Mouse (Mus musculus): ENCODE measurements around the gene Xpc. TPM values are rescaled to one million over a fixed set of nuclear protein-coding genes. Genes with fewer than 3 reads are reported as not detected.
"Not testable (repeated sequence)": the region's sequence is repeated elsewhere in the genome, so short reads cannot be mapped to it uniquely, and the experiment has no call there.

The Xpc gene
- polyA plus RNA-seq, 1 experiment from 2014 or later: 27.5 TPM

GRCm38 (mm10) chr6:91472868-91473804, 42.6 kb downstream of the Xpc start, which contains the start of the genes Chchd4 and Tmem43:
Chchd4 (minus strand) TSS chr6:91473546.
Tmem43 (plus strand) TSS chr6:91473703.
- DNase-seq (ENCODE audit: low spot score): peak; percentile 99

- peak; percentile 42 for DNase-seq (ENCODE audit: low spot score)
These were observed 43.4 kb downstream of the Xpc start for GRCm38 (mm10) chr6:91472319-91472718.

DNA sequence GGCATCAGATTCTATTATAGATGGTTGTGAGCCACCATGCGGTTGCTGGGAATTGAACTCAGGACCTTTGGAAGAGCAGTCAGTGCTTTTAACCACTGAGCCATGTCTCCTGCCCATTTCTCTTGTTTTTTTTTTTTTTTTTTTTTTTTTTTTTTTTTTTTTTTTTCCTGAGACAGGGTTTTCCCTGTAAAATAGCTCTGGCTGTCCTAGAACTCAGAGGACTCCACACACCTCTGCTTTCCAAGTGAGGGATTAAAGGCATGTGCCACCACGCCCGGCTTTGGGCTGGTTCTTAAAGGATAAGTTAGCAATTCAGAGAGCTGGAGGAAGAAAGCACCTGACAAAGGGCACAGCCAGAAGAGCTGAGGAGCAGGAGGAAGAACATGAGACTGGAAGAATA, 44.3 kb downstream of the Xpc start:
- not testable (repeated sequence) for DNase-seq (ENCODE audit: low spot score)

GRCm38 (mm10) chr6:91470712-91471111, 45.0 kb downstream of the Xpc start:
- no peak for DNase-seq (ENCODE audit: low spot score)

DNA sequence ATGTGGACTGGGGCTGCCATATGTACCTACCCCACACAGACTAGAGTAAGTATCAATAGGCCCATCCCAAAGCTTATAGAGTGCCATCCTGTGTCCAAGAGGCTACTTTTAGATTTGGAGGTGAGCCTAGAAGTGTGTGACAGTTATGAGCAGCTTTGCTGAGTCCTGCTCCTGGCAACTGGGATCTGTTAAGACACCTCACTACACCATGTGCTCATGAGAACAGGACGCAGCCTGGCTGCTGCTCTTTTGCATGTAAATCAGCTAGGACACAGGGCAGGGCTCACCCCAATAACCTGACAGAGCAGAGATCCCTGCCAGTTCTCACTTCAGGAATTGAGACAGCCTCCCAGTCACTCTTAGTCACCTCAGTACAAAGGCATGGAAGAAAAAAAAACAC, 48.6 kb downstream of the Xpc start:
- DNase-seq (ENCODE audit: low spot score): no peak

DNA sequence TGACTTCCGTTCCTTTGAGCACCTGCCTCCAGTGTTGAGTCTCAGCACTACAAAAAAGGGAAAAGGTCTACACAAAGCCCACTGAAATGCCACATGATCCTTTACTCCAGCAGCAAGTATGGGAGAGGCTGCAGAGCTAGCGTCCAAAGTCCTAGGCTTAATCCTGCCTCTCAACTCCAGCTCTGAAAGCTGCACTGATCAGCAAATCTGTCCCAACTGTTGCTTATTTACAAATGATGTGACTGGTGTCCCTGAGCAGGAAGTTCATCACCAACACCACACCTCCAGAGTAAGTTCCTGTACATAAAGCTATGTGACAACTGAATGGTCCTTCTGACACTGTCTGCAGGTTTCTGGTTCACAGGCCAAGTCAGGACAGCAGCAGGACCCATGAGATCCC, 49.9 kb downstream of the Xpc start:
- DNase-seq (ENCODE audit: low spot score): no peak

DNA sequence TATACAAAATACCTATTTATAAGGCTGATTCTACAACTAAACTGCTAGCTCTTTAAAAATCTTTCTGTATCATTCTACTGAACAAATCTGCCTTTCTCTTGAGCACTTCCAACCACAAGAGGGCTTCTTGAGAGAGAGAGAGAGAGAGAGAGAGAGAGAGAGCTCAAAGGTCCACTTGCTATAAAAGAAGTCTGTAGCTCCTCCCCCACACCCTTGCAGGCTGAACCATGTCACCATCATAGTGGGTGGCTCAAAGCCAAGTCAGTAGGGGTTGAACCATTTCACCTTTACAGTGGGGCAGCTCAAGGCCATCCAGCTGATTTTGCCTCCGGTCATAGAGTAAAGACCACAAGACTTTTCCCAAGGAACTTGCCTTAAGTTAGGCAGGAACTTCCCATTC, 56.2 kb downstream of the Xpc start:
- DNase-seq (ENCODE audit: low spot score): no peak

GRCm38 (mm10) chr6:91454546-91454945, 61.1 kb downstream of the Xpc start:
- DNase-seq (ENCODE audit: low spot score): no peak

DNA sequence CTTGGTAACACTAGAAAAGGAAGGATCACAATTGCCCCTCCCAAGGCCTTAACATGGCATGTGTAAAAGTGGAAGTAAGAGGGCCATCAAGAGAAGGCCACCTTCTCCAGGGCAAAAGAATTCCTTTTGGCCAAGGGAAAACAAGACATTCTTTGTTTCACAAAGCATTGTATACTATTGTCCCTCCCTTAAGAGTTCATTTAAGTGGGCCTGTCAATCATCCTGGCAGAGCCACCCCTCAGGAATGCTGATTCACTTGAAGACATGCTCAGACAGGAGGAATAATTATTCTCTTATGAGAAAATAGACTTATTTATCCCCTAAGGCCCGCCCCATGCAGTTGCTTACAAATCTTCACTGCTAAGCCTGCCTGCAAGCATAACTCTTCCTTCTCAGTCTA, 63.6 kb downstream of the Xpc start:
- no peak for DNase-seq (ENCODE audit: low spot score)

- DNase-seq (ENCODE audit: low spot score): no peak
These were observed 66.0 kb downstream of the Xpc start for GRCm38 (mm10) chr6:91449472-91450225.

DNA sequence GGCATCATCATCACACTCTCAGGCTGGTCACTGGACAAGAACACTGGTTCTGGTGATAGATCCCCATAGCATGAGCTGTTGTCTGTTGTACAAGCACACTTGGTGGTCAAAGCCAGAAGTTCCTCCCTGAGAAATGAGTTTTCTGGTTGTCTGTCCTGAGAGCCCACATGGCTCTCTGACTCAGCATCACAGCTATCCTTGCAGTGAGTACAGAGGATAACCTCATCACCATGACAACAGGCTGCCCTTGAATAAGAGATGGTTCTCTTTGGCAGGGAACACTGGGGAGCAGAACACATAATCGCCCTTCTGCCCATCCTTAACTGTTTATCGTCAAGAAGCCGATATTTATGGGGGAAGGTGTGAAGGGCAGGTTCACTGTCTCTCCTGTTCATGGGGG, 70.4 kb downstream of the Xpc start:
- no peak for DNase-seq (ENCODE audit: low spot score)

DNA sequence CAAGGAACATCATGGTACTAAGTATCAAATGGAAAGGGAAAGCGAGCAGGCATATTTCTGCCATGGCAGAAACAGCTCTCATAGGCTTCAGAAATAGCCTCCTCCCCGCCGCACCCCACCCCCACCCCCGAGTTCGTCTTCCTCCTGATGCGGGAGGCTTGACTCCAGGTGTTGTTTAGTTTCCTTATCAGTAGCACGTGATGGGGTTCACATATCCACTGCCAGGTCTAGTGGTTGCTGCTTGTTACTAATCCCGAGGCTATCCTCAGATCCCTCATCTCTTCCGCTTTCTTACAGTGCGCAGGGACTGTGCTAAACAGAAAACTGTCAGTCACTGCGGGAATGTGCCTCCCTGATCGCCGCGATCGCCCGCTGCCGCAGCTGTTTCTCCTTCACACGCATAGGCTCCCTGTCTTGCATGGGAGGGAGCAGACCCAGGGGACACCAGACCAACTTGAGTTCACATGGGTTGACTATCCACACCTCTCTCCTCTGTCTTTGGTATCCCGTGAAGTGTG, 74.5 kb downstream of the Xpc start:
- DNase-seq (ENCODE audit: low spot score): no peak

DNA sequence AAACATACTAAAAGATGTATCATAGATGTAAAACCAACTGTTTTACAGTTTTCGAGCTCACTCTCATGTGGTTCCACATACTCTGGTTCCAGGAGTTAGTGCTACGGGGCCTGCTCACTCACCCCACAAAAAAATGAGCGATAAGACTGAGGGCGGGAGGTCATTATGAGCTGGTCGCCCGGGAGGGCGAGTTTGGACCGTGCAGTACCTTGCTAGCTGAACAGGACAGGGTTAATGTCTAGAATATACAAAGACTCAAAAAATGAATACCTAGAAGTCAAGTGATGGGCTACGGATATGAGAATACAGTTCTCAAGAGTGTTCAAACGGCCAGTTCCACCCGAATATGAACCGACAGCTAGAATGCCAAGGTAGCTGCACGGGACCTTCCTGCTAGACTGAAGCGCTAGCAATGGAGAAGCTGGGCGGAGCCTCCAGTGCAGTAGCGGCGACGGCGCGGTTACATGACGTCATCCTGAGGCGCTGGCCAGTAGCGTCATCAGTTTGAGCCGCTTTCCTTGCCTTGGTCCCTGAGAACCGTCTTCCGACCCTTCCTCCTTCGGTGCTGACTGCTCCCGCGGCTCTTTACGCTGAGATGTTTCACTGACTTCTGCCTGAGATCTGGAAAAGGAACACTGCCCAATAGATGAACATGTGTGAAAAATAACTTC, 75.1 kb downstream of the Xpc start:
- DNase-seq (ENCODE audit: low spot score): peak; percentile 95

Other genes starting within 250 kb of the Xpc start
- 0.14 and 0.22 TPM in 2 replicates for gene Wnt7a, start 104.5 kb downstream of the Xpc start, polyA plus RNA-seq (2015; fragmentation: Nextera tagmentation; extraction: Ambion mirVana)
- gene Chchd4, start 42.3 kb downstream of the Xpc start, polyA plus RNA-seq (2015; fragmentation: Nextera tagmentation; extraction: Ambion mirVana): 21.6 and 23.7 TPM in 2 replicates
- gene Tmem43, start 42.2 kb downstream of the Xpc start, polyA plus RNA-seq (2015; fragmentation: Nextera tagmentation; extraction: Ambion mirVana): 44.3 and 44.5 TPM in 2 replicates
- gene Lsm3, start within 50 bp of the Xpc start, polyA plus RNA-seq (2015; fragmentation: Nextera tagmentation; extraction: Ambion mirVana): 327 and 351 TPM in 2 replicates
- 43.0 and 63.3 TPM in 2 replicates for gene Slc6a6, start 168.2 kb upstream of the Xpc start, polyA plus RNA-seq (2015; fragmentation: Nextera tagmentation; extraction: Ambion mirVana)